Mouse (Mus musculus) kidney, adult 11 months (tissue): ENCODE measurements at regions not wholly inside any gene's neighbourhood (a gene's known extent, or its start where the extent isn't known, plus 50 kb on each side); places are given as distances from the start of the nearest gene placed in this dataset.
"Not testable (repeated sequence)": the region's sequence is repeated elsewhere in the genome, so short reads cannot be mapped to it uniquely, and the experiment has no call there.

ENCODE experiments used
- DNase-seq: peaks from one replicate; pipeline ENCODE4 v3.0.0; 2022

DNA sequence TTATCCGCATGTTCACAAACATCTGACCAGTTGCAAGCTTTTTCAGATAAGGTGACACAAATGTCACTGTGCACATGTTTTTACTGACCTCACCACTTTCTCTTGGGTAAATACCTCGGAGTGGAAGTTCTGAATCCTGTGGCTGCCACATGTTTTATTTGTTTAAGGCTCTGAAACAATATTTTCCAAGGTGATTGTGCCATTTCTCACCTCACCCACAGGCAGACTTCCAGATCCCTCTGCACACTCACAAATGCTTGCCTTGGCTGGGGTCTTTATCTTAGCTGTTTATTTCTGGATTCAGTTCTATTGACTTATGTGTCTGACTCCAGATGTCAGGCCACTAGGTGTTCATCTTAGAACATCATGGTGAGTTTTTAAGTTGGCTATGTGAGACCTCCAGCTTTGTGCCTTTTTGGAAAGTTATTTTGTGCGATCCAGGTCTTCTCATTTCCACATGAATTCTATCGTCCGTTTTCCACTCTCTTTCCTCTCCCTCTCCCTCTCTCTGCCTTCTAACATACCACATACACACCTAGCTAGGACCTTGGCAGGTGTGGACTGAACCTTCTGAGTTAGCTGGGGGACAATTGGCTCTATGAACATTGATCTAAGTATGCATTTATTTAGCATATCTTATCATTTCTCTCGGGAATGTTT, 133.6 kb downstream of the Dll1 start:
- DNase-seq, result no peak

DNA sequence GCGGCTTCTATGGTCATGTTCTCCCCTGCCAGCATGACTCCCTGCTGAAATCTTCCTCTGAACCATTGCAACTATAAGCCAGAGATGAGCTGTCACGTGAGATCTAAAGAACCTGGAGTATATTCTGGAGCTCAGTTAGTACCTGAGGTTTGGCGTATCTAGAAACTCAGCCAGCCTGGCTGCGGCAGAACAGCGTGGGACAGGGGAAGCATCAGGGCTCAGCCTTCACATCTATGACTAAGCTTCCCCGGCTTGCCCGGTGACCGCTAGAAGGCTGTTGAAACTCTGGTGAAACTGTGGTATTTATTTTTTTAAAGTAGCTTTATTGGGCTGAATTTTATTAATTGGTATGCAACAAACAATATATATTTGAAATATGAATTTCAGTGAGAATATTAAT, 134.3 kb downstream of the Dll1 start:
- no peak for DNase-seq

DNA sequence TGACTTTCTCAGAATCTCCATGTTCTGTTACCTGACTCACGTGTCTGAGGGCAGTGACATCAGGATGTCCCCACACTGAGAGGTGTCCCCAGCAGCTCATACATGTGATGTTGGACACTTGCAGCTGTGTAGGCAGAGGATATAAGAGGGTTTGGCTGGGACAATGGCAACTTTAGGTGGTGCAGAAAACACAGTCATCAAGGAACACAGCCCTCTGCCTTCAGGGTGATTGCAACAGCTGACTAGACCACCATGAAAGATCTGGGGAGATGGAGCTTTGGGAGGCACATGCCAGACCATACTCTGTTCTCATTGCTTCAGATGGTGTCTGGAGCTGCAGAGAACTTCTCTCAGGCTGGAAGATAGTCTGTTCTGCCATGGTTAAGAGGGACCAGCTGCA, 135.2 kb downstream of the Dll1 start:
- no peak for DNase-seq

DNA sequence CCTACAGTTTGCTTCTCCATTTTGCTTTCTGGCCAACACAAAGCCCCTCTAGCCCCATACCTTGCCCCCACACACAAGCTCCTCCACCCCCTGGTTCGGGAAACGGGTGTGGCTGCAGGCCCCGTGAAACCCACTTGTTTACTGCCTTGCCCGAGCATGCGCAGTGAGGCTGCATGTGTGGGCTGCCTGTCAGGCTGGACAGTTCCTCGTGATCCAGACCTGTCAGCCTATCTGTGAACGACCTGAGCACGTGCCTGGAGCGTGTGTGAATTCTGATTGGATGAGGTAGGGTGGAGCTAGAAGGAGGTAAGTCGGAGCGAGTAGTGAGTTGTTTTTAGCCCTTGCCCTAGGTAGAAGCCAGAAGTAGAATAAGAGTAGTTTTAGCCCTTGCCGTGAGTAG, 136.0 kb downstream of the Dll1 start:
- not testable (repeated sequence) for DNase-seq

DNA sequence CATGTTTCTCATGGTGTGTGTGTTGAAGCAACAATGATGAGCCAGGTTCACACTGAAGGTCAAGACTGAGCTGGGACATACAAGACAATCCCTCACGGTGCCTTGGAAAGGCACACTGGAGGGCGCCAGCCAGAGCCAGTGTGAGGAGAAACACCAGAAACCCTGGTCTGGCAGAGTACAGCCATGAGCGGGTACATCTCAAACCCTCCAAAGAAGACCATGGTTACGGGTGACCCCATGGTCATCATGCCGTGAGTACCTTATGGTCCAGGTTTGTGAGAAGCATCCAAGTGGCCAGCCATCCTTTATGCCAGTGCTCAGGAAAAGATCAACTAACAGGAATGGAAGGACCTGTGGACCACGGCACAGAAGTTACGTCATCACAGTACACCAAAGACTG, 136.7 kb downstream of the Dll1 start:
- no peak for DNase-seq

DNA sequence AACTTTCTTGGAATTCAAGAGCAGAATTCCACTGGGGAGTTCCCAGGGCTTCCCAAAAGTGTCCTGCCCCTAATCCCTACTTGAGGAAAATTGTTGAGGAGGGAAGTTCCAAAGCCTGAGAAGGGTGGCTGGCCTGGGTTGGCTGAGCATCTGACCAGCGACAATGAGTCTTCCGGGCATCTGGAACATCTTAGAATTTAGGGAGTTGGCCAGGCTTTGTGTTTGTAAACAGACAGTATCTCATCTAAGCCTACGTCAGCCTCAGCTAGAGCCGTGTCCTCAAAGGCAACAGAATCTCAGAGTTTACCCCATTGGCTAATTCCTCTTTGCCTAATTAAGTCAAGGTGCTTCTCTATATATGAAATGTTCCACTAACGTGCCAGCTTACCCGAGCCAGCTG, 141.6 kb downstream of the Dll1 start:
- DNase-seq, result no peak

DNA sequence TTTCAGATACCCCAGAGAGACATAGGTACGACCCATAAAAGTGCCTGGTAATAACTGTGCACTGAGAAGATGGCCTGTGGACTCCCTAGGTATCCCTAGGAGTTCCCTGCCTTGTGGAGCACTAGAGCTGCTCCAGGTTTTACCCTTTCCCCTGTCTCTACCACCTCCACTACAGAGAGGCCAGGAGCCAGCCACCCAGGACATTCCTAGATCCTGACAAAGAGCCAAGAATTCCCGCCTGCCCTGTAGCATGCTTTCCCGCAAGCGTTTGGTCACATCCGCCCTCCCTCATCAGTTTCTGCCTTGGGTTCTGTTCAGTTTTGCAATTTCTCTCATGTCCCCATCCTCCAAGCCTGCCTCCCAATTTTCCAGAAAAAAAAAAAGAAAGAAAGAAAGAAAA, 145.5 kb downstream of the Dll1 start:
- DNase-seq, result no peak

DNA sequence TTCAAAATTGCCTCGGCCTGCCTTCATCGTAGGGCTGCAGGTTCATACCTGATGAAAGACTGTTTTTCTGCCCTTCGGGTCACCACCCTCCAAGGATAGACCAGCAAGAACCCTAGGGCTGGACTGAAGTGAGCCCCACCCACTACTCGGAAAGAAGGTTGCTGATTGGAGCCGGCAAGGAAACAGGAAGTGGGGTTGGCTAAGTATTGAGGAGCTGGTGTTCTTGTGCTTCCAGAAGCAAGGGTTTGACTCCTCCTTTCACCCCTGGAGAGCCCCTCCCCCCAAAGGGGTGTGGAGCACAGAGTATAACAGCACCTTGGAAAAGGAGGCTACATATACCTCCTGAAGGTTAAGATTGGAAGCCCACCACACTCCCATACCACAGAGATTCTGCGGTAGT, 147.5 kb downstream of the Dll1 start:
- DNase-seq, result no peak

DNA sequence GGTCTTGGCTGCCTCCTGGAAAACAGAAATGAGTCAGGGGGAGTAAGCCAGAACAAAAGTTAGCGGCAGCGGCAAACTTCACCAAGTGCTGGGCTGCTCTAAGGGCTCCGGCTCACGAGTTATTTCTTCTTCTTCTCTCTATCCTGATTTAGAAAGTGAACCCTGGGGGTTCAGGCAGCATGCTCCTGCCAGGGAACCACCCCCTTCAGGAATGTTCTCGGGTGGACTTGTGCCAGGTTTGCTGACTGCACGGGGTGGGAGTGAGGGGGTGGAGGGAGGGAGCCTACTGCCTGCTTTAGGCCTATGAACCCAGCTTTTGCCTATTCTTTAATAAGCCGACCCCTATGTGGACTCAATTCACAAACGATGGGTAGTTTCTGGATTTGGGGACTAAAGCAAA, 148.6 kb downstream of the Dll1 start:
- no peak for DNase-seq

DNA sequence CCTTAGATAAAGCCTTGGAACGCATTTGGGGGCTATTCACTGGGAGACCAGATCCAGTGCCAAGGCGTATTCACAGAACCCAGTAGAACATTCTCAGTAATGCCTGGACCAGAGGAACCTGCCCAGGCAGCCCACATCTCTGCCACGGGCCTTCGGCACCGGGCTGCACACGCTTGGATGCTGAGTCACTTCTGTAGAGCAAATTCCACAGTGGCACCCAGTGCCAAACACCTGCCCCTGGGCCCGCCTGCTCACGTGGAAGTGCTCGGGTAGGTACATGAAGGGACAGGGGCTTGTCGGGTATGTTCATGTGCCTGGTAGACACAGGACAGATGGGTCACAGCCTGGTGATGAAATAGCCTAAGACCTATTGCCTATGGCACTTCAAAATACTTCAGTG, 152.8 kb downstream of the Dll1 start:
- DNase-seq, result no peak

DNA sequence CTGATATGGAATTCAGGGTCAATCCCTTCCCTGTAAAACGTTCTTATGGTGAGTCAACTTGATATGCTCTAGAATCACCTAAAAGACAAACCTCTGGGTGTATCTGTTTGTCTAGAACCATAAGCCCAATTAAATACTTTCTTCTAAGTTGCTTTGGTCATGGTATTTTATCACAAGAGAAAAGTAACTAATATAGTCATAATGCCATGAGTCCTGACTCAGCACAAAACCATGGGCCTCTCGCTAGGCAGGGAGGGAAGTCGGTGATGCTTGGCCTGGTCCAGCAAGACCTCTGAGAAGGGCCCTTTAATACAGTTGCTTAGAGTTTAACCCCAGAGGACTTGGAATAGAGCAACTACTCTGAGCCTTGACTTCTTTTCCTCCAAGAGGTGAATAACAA, 153.7 kb downstream of the Dll1 start:
- DNase-seq, result no peak

DNA sequence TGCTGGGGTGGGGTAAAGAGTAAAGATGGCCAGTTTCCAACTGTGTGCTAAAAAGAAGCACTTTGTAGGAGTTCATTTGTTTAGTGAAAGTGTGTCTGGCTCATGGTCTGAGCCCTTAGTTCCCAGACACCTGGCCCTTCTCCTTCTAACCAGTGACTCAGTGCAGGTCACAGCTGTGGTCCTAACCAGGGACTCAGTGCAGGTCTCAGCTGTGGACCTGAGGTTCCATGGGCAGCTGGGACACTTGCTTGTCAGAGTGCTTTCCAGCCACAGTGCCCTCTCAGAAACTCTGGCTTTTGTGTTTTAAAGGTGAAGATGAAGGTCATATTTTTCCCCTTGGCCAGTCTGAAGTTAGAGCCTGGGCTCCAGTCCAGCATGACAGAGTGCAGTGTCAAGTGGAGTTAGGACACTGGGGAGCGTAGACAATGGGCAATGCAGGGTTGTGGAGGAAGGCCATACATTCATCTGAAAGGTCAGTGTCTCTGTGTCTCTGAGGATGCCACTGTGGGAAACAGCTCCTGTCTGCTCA, 162.5 kb downstream of the Dll1 start:
- no peak for DNase-seq

DNA sequence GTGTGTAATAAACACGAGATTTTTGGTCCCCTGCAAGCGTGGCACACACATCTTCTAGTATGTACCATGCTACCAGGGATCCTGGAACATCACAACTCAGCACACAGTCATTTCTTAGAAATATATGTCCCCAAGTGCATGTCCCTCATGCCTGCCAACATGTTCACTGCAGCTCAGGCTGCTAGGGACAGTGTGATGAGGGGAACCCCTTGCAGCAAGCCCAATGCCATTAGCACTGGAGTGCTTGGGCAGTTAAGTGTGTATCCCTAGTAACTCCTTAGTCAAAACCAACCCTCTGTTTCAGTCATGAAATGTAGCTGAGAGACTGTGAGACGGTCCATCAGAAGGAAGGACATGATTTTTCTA, 167.5 kb upstream of the Gm3448 start:
- DNase-seq, result no peak

DNA sequence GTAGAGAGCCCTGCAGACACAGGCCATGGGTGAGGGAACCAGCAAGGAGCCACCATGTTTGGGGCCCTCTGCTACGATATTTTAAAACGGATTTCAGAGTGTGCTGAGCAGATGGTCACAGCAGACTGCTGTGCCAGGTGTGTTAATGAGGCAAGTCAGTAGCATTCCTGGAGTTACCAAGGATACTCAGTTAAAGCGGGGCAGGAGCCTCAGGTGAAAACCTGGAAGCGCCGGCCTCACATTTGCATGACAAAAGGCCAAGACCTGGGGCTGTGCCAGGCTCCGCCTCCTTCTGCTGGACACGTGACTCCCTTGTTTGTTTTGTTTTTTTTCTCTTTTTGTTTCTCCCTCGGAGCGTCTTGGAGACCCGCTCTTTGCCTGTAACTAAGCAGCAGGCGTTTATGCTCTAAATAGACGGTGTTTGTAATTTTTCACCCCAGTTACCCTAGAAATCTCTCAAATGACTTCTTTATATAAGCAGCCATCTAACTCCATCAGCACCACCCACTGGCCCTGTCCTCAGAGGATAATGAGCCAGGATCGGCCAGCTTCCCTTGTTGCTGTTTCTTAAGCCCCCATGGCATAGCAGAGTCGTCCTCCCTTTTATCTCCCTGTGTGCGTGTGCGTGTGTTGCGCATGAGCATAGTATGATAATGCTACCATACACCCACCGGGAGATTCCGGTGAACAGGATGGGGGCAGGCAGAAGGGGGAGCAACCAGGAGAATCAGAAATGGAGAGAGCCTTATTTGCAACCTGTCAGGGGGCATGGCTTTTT, 166.9 kb upstream of the Gm3448 start:
- no peak for DNase-seq

DNA sequence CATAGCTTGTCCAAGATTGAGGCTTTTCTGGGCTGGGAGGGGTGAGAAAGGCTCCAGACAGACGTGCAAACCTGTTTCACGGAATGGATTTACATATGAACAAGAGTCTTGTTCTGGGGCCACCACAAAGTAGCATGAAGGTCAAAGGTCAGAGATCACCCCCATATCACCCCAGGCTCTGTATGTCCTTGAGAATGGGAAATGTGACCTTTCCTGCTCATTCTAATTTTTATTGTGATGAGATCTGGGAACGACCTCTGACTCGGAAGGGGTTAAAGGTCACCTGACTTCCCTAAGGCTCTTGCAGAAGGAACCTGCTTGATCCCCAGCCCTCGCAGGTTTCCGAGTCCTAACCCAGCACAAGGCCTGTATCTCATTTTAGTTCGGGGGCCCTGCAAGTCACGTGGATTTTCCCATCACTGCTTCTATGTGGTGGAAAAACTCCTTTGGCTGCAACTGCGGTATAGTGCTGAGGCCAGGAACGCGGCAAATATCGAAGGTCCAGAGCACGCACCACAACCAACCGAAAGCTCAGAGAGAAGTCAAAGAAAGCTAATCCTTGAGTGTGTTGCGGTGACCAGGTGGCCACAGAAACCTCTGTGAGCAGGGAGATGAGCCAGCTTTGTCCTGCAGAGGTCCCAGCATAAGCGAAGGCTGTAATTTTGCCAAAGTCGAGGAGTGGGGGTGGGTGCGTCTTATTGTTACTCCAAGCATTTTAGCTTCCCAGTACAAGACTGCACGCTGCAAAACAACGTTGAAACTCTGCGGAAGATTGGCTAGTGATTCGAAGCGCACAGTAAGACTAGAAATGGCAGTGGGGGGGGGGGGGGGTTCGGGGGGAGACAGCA, 166.1 kb upstream of the Gm3448 start:
- DNase-seq, result no peak

DNA sequence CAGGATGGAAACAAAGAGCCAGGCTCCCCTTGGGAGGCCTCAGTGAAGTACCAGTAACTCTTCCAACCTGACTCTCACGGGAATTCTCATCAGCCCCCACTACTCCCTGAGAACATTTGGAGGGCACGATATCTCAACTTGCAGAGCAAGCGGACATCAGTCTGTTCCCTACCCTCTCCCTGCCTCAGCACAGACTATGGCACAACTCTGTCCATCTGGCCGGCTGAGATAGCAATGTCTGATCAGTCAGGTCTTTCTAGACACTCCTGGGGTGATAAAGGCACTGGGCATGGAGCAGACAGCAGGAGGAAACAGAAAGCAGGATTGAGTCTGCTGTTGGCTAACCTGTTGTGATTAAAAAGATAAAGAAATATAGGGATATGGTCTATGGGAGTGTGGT, 164.5 kb upstream of the Gm3448 start:
- DNase-seq, result no peak

DNA sequence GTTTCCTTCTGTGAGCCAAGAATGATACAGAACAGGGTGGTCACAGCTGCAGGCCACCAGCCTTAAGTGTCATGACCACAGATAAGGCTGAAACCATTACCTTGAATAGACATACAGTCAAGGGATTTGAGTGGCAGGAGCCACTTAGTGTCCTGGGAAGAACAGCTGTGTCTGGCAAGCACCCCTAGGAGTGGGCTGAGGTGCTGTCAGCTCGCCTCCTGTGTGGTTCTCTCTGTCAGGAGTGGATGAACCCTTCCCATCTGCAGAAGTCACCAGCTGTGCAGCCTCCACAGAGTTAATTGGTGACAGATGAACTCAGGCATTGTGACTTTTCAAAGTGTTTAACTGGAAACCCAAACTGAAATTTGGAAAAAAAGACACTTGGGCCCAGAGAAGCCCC, 163.2 kb upstream of the Gm3448 start:
- DNase-seq, result no peak

DNA sequence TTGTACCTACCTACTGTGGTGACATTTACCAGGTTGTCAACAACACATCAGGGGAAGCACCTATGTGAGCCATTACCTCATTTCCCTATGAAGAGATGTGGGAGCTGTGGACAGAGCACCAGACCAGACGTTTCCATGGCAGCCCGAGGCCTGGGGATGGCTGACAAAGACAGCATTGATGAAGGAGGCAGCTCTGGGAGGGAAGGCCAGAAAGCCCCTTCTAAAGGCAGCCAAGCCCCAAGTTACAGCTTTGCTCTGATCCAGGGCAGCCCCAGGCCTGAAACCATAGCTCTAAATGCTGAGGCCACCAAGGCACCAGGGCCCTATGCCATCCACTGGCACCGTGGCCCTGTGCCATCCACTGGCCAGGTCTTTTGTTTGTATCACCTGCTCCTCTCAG, 157.9 kb upstream of the Gm3448 start:
- DNase-seq, result no peak

DNA sequence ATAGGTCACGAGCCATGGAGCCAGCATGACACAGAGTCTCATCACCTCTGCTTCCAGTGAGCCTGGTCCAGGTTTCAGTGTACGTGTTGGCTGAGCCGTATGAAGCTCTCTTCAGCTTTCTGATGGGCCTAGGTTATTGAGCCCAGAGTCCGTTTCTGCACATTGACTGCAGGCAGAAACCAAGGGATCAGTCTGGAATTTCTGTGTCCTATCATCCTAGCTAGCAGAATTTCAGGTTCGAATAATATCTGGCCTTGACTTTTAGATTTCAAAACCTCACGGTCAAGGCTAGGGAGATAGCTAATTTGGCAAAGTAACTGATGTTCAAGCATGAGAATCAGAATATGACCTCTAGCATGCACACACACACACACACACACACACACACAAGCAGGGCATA, 156.0 kb upstream of the Gm3448 start:
- DNase-seq, result no peak

DNA sequence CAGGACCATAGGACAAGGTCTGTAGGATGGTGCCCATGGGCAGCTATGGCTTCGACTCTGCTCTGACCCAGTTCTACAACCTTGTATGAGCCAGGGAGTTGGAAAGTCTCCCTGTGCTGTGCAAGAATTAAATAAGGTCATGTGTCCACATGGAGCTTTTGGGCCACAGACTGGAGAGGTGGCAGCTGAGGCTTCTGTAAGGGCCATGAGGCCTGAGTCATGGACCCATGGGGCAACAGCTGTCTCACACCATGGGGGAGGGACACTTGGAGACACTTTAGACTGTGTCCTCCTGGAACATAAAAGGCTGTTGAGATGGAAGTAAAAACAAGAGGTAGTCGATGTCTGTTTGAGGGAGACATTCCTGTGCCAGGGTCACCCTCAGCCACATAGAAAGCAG, 154.5 kb upstream of the Gm3448 start:
- no peak for DNase-seq

DNA sequence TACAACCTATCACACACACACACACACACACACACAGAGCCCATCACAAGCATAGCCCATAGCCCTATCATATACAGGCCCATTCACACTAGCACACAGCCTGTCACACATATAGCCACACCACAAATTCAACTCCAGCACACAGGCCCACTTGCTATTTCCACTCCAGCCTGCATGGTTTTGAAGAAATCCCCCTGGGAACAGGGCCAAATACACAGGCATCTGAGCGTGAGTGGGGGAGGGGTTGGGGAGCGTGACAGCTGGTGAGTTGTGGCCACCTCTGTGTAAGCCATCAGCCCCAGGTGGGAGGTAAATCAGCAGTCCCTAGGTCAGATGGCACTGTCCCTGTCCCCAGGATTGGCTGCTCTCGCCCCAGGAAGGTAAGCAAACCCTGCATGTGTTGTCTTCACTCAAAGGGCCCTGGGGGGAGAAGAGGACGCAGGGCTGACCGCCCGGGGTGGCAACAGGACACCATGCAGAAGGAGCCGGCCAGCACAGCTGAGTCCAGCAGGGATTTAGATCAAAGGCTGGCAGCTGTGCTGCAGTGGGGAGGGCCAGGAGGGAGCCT, 153.6 kb upstream of the Gm3448 start:
- no peak for DNase-seq

DNA sequence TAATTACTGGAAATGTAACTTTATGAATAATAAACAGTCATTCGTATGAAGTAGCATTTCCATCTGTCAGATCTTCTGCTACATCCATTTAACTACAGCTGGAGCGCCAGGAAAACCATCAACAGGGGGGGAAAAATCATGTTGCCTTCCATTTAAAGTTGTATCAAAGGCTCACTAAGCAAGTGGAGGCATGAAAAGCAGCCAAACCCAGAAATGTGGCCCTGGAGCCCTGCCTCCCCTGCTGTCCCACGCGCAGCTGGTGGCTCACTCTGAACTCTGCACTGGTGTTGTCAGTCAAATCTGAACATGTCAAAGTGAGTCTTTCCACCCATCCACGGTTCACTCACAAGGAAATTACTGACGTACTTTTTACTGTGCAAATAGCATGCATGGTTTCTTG, 152.5 kb upstream of the Gm3448 start:
- DNase-seq, result no peak

DNA sequence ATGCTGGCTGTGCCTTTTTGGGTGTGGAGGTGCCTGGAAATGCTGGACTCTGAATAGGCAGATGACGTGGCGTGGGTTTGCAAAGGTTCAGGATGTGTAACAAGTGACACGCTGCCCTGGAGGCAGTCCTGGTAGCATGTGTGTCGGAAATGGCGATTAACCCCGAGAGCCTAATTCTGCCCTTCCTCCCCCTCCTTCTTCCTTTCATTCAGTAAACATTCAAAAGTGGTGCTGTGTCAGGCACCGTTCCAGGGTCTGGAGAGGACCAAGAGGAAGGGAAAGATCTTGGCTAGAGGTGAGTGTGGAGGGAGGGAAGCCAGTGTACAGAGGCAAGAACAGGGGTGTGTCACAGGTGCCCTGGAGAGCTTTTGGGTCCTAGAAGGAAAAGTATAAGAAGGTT, 151.5 kb upstream of the Gm3448 start:
- peak; percentile 8 for DNase-seq

DNA sequence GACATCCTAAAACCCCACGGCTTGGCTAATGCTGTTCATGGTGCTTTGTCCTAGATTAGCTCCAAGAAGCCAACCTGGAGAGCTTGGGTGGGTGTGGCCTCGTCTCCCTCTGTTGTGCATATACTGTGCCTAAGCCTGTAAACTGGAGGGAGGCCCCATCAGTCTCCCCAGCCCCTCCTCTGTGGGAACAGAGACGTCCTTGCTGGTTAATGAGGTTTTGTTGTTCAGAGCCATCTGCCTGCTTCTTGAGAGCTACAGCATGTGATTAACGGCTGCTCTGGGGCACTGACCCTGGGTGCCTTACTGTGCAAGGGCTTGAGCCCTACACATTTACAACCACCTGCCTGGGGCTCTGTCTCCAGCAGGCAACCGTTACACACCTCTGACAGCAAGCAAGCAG, 143.9 kb upstream of the Gm3448 start:
- no peak for DNase-seq
